Mouse (Mus musculus) limb, embryonic 11.5 days (tissue): ENCODE results near the gene Anxa3. TPM values are rescaled to one million over a fixed set of nuclear protein-coding genes. Genes with fewer than 3 reads are reported as not detected.

Experiments used
- ATAC-seq: fragments of 200-750 bp; cut with Nextera tagmentation; 2 replicates; pipeline ENCODE4 v1.8.0; 2017; ENCODE audit warnings: low read depth; ENCODE audit not compliant: insufficient number of reproducible peaks, low FRiP score, low TSS enrichment
- DNase-seq: peaks from one replicate; pipeline ENCODE4 v3.0.0-alpha.2; 2015; ENCODE audit warnings: low spot score
- H3K27ac ChIP-seq: fragments of 300-500 bp; sonication (generic); replicated peaks from 2 replicates; pipeline ENCODE4 v1.5.1; 2014; ENCODE audit warnings: low read depth, mild to moderate bottlenecking, low read length
- H3K27me3 ChIP-seq: fragments of 300-500 bp; sonication (generic); 2 replicates; pipeline ENCODE4 v1.6.1; 2014; ENCODE audit warnings: mild to moderate bottlenecking, low read length, mixed read lengths; ENCODE audit not compliant: control insufficient read depth, insufficient read depth
- H3K36me3 ChIP-seq: fragments of 300-500 bp; sonication (generic); 2 replicates; pipeline ENCODE4 v1.6.1; 2014; ENCODE audit warnings: mild to moderate bottlenecking, low read length, moderate library complexity, mixed read lengths; ENCODE audit not compliant: control insufficient read depth, insufficient read depth
- H3K4me1 ChIP-seq: fragments of 300-500 bp; sonication (generic); 2 replicates; pipeline ENCODE4 v1.6.1; 2014; ENCODE audit warnings: low read length, mixed read lengths; ENCODE audit not compliant: control insufficient read depth, insufficient read depth
- H3K4me2 ChIP-seq: fragments of 300-500 bp; sonication (generic); 2 replicates; pipeline ENCODE4 v1.6.1; 2014; ENCODE audit warnings: low read depth, mild to moderate bottlenecking, moderate library complexity; ENCODE audit not compliant: severe bottlenecking
- H3K4me3 ChIP-seq: fragments of 300-500 bp; sonication (generic); 2 replicates; pipeline ENCODE4 v1.5.1; 2014; ENCODE audit warnings: low read depth, low read length
- H3K9ac ChIP-seq: fragments of 300-500 bp; sonication (generic); 2 replicates; pipeline ENCODE4 v1.6.1; 2014; ENCODE audit warnings: mild to moderate bottlenecking, low read length
- H3K9me3 ChIP-seq: fragments of 300-500 bp; sonication (generic); 2 replicates; pipeline ENCODE4 v1.6.1; 2016; ENCODE audit warnings: low read length; ENCODE audit not compliant: control insufficient read depth
- WGBS: fragments of 180-500 bp; shearing (Covaris S2); extraction: QIAGEN DNeasy Blood & Tissue Kit; methylation state at CpG from one replicate; pipeline ENCODE4 v1.1.7; 2014; 5-methylcytosine and 5-hydroxymethylcytosine counted together
- polyA plus RNA-seq: library from polyadenylated mRNA; unstranded; fragments of >200 nt; fragmentation: Nextera tagmentation; extraction: Ambion mirVana; gene quantifications from 2 replicates; pipeline ENCODE4 v1.2.1, GENCODE M21; 2014

Gene Anxa3
- 17.1 and 22.4 TPM in 2 replicates for polyA plus RNA-seq

DNA sequence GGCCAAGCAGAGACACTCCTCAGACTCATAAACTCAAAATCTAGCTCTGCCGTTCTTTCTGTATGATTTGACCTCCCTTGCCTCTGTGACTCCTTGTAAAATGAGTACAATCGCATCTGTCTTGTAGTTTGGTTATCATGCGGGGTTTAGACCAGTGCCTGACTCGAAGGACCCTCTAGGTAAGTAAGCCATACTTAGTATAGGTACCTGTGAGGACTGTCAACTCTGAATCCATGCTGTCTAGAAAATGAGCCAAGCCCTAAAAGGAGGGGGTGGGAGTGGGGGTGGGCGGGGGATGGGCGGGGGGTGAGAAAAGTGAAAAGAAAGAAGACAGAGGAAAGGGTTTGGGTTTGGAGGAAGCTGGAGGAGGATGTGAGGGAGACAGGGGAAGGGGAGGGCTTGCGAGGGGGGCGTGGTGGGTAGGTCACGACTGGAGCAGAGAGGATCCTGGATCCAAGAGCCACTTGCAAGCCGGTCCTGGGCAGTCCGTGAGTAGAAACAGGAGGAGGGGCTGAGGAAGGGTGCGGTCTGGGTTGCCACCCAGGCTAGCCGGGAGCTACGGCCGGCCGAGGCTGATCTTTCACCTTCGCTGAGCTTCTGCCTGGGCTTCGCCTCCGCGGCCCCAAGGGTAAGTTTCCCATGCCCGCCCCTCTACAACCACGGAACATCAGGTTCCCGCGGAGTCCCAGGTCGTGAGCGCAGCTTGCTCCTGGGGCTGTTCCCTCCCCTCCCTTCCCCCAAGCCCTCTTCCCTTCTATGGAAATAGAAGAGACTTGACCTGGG is at the start of gene Anxa3:
Anxa3 (plus strand) TSS at position 404 of the 783 bp plus-strand sequence.
- ATAC-seq (peak; percentile 76), DNase-seq (peak; percentile 53)
- Histone ChIP-seq H3K36me3 (no peaks in the 10 kb centered on the region), H3K4me3 (peak within 1 kb of the TSS; percentile 36), H3K27me3 (no peaks in the 10 kb centered on the region), H3K4me1 (0 out of 2 replicates have a peak, but pooled peaks cover 4% of the 10 kb centered on the region), H3K4me2 (peak within 1 kb of the TSS; percentile 84), H3K9me3 (no peaks in the 10 kb centered on the region), H3K27ac (no peak within 1 kb of the TSS), H3K9ac (peak within 1 kb of the TSS; percentile 59)
- 12% methylated on average over 26 of the region's 26 CpGs for WGBS

DNA sequence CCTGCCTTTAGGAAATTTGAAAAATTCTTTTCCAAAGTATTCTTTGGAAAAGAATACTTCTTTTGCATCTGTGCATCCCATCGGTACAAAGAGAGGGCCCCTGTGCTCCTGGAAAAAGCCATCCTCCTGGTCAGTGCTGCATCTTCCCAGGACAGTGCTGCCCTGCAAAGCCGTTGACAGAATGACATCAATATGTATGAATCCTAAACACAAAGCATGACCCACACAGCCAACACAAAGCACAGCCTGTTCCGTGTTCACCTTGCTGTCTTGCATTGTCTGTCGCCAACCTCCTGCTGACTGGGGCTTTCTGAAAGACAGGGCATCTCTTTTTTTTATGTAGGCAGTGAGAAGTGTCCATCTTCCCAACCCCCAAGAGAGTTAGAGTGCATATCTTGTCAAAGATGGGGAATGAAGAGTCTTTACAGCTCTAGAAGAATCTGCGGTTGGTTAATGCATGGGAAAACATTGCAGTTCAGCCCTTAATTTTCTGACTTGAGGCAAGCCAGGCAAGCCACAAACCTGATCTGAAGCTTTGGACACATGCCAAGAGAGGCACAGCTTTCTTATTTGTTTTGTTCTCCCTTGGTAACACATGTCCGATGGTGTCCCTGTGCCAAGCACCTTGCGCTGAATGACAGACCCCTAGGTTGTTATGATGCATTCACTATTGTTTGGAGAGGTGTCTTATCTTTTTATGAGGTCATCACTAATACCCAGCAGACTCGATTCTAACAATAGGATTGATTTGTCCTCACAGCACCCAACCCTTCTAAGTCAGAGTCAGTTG is 45.7 kb upstream of the Anxa3 start:
- no peak overlapping the region for H3K9ac ChIP-seq
- H3K4me2 ChIP-seq = no peak overlapping the region
- H3K9me3 ChIP-seq = no peaks in the 10 kb centered on the region
- DNase-seq = no peak
- no peak for ATAC-seq
- H3K27me3 ChIP-seq = no peaks in the 10 kb centered on the region
- H3K27ac ChIP-seq = no peak overlapping the region
- H3K4me1 ChIP-seq = no peaks in the 10 kb centered on the region
- WGBS = 93% methylated on average over 8 of the region's 8 CpGs
- H3K4me3 ChIP-seq = no peak overlapping the region
- H3K36me3 ChIP-seq = no peaks in the 10 kb centered on the region

DNA sequence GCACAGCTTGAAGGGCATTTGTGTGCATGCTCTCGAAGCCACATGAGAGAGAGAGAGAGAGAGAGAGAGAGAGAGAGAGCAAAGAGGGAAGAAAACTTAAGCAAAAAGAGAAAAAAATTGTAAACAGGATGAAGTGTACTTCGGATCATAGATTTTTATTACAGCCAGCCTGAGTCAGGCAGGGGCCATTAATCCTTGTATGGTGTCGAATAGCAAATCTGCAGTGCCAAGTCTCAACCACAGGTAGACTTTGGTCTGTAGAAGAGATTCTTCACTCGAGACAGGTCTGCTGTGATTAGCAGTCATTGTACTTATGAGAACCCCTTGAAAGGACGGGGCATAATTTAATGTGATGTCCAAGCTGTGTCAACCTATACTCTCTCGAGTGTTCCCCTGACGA is 35.5 kb upstream of the Anxa3 start:
- DNase-seq = no peak
- H3K4me3 ChIP-seq = no peak overlapping the region
- H3K36me3 ChIP-seq = peaks cover 2% of the 10 kb centered on the region; the same call in 1 of the 2 replicates
- H3K27me3 ChIP-seq = no peaks in the 10 kb centered on the region
- no peak for ATAC-seq
- no peaks in the 10 kb centered on the region for H3K4me1 ChIP-seq
- no peak overlapping the region for H3K4me2 ChIP-seq
- H3K9ac ChIP-seq = no peak overlapping the region
- 80% methylated on average over 7 of the region's 7 CpGs for WGBS
- H3K9me3 ChIP-seq = no peaks in the 10 kb centered on the region
- H3K27ac ChIP-seq = no peak overlapping the region

DNA sequence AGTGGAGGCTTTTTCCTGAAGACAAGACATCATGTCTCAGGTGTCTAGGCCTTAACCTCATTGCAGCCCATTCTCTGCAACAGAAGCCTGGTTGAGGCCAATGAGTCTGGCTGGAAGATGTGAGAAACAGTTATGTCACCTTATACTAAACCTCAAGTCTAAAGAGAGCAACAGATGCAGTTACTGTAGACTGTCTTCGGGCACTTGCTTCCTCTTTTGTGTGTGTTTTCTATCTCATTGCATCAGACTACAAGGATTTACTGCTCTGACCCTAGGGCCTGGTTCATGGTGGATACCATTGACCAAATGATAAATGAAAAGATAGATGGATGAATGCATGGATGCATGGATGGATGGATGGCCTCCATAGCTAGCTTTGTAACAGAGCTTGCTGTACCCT is 31.1 kb upstream of the Anxa3 start:
- H3K9me3 ChIP-seq = no peaks in the 10 kb centered on the region
- no peaks in the 10 kb centered on the region for H3K27me3 ChIP-seq
- no peak overlapping the region for H3K27ac ChIP-seq
- DNase-seq = no peak
- ATAC-seq = no peak
- H3K36me3 ChIP-seq = peaks cover 2% of the 10 kb centered on the region; the same call in 1 of the 2 replicates
- no peak overlapping the region for H3K4me3 ChIP-seq
- no peak overlapping the region for H3K9ac ChIP-seq
- 87% methylated on average over 1 of the region's 1 CpGs for WGBS
- H3K4me1 ChIP-seq = no peaks in the 10 kb centered on the region; the same call in 1 of the 2 replicates
- no peak overlapping the region for H3K4me2 ChIP-seq

DNA sequence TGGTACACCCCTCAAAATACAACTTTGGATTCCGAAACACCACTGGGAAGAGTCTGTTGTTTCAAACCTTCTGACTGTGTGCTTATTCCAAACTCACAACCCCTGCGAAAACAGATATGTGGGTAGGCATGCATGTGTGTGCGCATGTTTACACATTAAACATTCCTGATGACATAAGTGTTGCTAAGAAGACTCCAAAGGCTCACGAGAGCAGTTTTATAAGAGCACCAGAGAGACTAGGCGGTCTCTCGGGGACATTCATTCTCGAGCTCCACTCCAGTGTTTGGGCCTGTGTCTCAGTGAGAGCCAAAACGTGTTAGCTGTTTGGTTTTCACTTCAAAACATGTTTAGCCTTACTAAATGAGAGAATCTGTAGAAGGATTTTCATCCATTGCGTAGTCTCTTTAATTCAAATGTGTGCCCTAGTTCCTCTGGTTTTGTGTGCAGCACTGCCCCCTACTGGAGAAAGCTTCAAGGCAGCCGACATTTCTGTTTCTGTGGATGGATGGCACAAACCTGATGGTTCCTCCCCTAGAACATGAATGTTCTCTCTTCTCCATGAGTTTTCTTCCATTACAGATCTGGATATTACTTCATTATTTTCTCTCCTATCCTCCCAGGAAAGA is 24.2 kb upstream of the Anxa3 start:
- Histone ChIP-seq H3K27ac (no peak overlapping the region), H3K9ac (no peak overlapping the region), H3K4me2 (no peak overlapping the region), H3K4me3 (no peak overlapping the region), H3K36me3 (no peaks in the 10 kb centered on the region), H3K4me1 (no peaks in the 10 kb centered on the region; the same call in 1 of the 2 replicates), H3K27me3 (no peaks in the 10 kb centered on the region), H3K9me3 (no peaks in the 10 kb centered on the region)
- 68% methylated on average over 10 of the region's 10 CpGs for WGBS
- DNase-seq = peak; percentile 83
- ATAC-seq = no peak

DNA sequence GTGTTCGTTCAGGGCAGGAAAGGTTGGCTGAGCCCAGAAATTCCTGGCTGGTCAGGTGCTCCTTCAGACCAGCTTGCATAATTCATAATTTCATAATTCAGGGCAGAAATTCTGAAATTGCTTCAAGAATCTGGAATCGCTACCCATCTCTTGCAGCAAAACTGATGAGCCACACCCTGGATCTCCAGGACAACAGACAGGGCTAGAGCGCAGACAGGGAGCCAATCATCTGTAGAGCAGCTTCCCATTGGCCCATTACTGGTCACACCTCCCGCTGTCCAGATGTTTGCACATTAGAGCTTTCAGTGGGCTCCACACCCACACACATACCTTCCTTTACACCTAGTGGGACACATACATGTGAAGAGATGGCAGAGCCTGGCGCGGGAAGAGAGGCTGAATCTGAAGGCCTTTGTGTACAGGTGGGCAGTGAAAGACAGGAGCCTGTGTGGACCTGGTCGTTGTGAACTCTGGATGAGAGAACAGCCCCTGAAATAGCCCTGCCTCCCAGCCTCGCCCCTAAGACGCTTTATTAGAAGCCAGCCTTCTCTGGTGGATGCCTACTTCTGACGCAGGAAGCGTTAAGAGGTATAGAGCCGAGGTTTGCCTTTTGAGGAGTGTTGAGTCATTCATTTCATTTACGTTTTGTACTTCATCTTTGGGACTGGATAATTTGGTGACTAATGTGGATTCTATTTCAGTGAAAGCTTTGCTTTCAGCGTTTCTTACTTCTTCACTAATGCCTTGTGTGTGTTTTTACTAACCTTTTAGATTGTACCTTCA is 9.4 kb upstream of the Anxa3 start:
- H3K27me3 ChIP-seq = no peaks in the 10 kb centered on the region
- H3K9ac ChIP-seq = no peak overlapping the region
- H3K9me3 ChIP-seq = no peaks in the 10 kb centered on the region; the same call in 1 of the 2 replicates
- 76% methylated on average over 14 of the region's 14 CpGs for WGBS
- no peak overlapping the region for H3K4me3 ChIP-seq
- H3K27ac ChIP-seq = no peak overlapping the region
- no peaks in the 10 kb centered on the region for H3K36me3 ChIP-seq
- no peak for DNase-seq
- ATAC-seq = no peak
- no peaks in the 10 kb centered on the region for H3K4me1 ChIP-seq
- H3K4me2 ChIP-seq = no peak overlapping the region

DNA sequence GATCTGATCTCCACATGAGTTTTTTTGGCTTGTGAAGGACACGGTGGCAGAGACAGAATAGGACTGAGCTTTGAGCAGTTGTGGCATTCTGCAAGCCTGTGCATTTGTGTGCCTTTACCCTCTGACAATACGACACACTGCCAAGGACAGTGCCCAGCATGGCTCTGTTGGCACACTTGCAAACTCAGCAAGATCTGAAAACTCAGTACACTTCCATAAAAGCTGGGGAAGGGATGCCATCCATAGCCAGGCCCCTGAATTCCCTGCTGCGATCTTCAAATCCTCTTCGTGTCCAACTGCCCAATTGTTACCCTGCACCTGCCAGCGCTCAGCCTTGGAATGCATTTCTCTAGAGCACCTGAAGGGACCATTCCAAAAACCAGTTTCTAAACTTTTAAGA is 8.0 kb upstream of the Anxa3 start:
- no peak overlapping the region for H3K4me3 ChIP-seq
- H3K36me3 ChIP-seq = no peaks in the 10 kb centered on the region
- DNase-seq = no peak
- no peaks in the 10 kb centered on the region for H3K27me3 ChIP-seq
- WGBS = 91% methylated on average over 5 of the region's 5 CpGs
- H3K9ac ChIP-seq = no peak overlapping the region
- ATAC-seq = no peak
- H3K4me2 ChIP-seq = no peak overlapping the region
- H3K9me3 ChIP-seq = no peaks in the 10 kb centered on the region; the same call in 1 of the 2 replicates
- no peak overlapping the region for H3K27ac ChIP-seq
- H3K4me1 ChIP-seq = no peaks in the 10 kb centered on the region

DNA sequence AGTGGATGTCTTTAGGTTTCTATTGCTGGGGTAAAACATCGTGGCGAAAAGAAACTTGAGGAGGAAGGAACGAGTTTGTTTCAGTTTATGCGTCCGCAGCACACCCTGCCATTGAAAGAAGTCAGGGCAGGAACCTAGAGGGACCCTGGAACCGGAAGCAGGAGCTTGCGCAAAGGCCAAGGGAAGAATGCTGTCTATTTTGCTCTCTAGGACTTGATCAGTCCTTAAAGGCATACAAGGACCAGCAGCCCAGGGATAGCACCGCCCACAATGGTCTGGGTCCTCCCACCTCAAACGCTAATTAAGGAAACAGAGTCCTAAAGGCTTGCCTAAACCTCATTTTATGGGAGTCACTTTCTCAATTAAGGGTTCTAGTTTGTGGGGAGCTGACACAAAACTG is 717 bp upstream of the Anxa3 start:
- no peaks in the 10 kb centered on the region for H3K9me3 ChIP-seq
- ATAC-seq = no peak
- WGBS = 74% methylated on average over 9 of the region's 9 CpGs
- H3K4me2 ChIP-seq = no peak overlapping the region
- H3K27me3 ChIP-seq = no peaks in the 10 kb centered on the region
- no peak overlapping the region for H3K27ac ChIP-seq
- H3K4me1 ChIP-seq = 0 out of 2 replicates have a peak, but pooled peaks cover 4% of the 10 kb centered on the region
- no peak for DNase-seq
- no peak overlapping the region for H3K4me3 ChIP-seq
- no peak overlapping the region for H3K9ac ChIP-seq
- no peaks in the 10 kb centered on the region for H3K36me3 ChIP-seq
